Mouse (Mus musculus) skeletal muscle tissue, adult 2 months (tissue): ENCODE measurements at regions not wholly inside any gene's neighbourhood (a gene's known extent, or its start where the extent isn't known, plus 50 kb on each side); places are given as distances from the start of the nearest gene placed in this dataset.

ENCODE experiments used
- DNase-seq: peaks from one replicate; pipeline ENCODE4 v3.0.0-alpha.2; 2012; ENCODE audit warnings: low read depth, low spot score

DNA sequence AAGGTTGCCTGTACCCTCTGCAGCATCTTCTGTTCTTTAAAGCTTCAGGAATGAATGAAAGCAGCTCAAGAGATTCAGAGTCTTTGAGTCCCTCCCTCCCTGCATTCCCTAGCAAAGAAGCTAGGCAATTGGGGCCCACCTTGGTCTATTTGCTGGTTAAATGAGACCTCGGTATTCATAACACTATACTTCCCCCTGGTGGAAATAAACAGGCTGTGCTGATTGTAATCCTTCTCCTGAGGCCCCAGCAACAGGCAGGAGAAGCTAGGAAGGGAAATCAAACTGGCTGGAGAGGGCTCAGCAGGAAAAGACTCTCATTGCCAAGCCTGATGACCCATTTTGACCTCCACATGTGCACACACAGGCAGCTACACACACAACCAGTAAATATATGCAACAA lies 137.1 kb downstream of the Sh3bp4 start:
- DNase-seq, result no peak

DNA sequence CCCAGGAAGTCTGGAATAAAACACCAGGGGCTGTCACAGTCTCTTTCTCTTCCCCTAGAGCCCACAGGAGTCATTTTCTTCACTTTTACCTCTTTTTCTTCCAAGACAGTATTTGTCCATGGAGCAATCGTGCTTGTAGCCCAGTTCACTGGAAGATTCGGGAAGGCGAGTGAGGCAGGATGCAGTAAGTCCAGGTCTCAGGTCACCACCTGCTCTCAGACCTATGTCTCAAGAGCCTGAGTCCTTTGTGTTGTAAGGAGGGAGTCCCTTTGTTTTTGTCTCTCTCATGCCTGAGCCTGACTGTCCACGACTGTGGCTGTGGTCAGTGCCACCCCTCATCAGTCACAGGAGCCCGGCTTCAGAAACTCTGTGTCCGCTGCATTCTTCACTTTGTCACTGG lies 140.9 kb downstream of the Sh3bp4 start:
- no peak for DNase-seq

DNA sequence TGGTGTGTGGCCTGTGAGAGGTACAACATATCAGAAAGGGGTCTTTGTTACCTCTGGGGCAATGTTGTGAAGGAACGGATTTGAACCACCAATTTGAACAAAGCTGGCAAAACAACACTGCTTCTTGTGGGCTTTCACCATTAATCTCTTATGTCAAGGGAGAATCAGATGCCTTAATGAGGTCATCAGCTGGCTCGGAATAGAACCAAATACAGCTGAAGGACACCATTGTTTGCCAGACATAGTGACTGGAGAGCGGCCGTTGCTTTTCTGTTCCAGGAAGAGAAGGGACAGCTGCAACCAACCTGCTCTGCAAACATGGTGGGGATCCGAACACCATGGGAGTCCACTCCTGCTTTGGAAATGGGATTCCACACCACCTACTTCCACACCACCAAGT lies 158.2 kb downstream of the Sh3bp4 start:
- no peak for DNase-seq

DNA sequence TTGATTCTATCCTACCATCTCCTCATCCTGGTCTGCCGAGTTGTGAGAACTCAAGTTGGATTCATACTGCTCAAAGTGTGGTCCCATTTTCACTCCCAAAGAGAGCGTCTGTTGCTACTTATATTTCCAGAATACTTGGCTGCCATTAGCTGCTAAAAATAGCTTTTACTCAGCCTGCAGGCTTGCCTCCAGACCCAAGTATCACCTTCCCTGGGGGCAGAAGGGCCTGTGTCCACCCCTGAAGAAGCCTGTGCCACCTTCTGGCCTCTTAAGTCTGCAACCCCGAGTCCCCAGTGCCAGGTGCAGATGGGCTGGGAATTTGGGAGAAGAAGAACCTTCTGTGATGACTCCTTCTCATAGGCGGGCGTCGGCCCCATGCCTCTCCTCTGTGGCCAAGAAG lies 161.5 kb downstream of the Sh3bp4 start:
- peak; percentile 65 for DNase-seq

DNA sequence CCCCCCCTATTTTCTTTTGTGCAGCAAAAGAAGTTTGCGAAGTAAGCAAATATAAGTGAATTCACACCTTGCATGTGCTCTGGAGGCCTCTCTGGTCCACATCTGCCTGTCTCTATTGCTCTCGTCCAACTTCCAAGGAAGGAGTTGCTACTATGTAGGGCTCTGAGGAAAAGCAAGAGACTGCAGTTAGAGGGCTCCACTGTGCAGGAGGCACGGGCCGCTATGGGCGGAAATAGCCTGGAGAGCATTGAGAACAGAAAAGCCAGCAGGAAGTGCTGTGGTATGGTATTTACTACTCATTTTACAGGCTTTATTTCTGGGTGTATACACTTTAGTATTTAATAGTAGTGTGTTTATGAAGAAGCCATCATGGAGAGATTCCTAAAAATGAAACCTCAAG lies 162.2 kb downstream of the Sh3bp4 start:
- DNase-seq, result no peak

DNA sequence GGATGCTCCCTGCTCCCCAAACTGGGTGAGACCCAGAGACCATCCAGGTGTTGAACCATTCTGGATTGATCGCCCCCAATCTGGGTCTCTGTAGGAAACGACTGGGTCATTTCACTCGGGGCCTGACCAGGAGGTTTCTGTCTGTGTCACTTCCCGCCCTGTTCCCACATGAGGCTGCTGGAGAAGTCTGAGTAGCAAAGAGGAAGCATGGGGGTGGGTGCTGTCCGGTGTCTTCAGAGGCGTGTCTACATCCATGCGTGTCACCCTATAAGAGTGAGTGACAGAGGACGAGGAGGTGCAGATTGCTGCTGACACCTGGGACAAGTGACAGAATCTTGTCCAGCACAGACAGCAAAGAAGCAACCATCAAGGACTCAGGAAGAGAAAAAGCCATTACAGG lies 164.7 kb downstream of the Sh3bp4 start:
- no peak for DNase-seq

DNA sequence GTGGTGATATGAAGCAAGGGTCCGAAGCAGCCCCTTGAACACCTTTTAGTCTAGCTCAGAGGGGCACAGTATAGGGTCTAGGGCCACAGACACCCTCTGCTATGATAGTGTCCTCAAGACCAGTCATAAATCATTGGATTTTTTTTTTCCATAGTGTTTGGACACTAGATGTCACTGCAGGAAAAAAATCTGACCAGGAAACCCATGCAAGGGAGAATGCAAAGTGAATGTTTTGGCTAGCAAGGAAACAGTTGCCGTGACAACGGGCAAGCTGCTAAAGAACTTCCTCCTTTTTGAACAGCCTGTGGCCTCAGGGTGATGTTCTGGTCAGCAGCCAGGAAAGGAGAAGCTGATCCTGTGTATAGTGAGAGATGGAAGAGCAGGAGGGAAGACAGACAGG lies 165.1 kb downstream of the Sh3bp4 start:
- peak; percentile 54 for DNase-seq

DNA sequence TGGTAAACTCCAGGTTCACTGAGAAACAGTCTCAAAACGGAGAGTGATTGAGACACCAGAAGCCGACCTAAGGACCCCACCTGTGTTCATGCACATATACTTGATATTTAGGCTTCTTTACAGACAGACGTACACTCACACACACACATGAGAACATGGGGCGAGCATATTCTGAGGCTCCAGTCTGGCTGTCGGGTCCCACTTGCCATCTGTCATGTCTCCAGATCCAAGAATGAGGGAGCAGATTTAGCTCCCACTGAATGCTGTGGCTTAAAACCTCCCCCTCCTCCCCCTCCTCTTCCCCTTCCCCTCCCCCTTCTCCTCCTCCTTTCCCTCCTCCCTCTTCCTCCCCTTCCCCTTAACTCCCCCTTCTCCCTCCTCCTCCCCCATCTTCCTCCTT lies 167.5 kb downstream of the Sh3bp4 start:
- DNase-seq, result no peak

DNA sequence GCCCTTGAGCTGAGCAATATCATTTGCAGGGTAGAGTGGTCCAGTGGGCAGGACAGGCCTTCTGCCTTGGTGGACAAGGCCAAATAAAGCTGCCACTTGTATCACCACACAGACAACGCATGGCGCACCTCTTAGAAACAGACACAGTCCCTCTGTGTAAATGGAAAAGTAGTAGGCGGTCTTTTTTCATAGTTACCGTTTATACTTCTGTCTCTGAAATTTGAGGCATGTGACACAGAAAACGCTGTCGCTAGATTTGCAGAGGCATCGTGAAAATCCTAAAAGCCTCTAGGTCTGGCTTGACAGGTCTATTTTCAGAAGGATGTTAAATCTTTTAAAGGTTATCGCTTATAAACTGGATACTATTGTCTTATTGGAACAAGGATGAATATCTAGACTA lies 174.4 kb downstream of the Sh3bp4 start:
- no peak for DNase-seq

DNA sequence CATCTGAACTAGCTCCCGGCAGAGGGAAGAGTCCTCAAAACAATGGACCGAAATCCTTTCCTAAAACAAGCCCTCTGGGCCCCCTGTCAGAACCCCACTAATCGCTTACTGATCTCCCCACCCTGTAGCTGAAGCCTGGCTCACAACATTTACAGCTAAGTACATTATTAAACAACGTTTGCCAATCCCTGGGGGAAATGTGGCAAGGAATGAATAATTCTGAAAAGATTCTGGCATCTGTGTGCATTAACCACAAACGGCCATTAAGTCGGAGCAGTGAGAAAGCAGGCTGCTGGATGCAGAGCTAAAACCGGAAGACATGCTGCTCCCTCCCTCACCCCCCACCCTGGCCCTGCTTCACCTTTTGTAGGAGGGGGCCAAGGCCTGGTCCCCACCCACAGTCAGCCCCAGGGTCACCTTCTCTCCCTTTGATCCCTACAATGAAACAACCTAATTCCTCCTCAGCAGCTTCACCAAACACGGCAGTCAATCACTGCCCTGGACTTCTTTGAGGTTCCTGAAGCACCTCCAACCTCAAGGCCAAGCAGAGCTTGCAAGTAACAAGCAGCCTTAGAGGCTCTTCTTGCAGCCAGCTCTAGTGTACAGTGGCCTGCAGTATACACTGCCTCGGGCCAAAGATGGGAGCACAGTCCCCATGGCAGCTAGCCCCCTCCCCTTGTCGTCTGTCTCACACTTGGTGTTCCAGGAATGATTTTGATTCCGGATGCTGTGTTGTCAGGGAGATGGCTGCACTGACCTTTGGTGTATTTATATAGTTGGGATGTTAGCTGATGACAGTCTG lies 175.2 kb downstream of the Sh3bp4 start:
- no peak for DNase-seq

DNA sequence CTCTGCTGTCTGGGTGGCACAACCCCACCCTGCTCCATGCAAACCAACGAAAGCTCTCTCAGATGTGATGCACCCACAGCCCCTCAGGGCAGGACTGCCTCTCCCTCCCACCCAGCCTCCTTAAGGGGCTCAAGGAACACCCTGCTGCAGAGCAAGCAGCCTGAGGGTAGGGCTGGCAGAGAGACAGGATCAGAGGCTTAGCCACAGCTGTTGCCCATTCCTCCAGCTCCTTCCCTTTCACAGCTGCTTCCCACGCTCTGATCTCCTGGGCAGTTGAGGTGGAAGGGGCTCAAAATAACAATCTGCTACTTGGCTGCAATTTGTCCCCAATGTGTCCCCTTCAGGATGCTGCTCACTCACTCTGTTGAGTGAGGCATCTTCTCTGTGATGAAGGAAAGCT lies 181.5 kb downstream of the Sh3bp4 start:
- no peak for DNase-seq

DNA sequence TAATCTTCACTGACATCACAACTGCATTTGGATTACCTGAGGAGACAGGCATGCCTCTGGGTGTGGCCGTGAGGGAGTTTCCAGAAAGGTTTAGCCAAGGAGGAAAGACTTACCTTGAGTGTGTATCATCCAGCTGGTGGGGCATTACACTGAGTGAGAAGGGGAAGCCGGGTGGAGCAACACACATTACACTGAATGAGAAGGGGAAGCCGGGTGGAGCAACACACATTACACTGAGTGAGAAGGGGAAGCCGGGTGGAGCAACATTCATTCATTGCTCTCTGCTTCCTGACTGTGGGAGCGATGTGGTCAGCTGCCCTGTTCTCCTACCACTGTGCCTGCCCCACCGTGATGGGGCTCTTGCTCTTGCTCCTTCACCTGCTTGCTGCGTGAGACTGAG lies 182.3 kb downstream of the Sh3bp4 start:
- no peak for DNase-seq

DNA sequence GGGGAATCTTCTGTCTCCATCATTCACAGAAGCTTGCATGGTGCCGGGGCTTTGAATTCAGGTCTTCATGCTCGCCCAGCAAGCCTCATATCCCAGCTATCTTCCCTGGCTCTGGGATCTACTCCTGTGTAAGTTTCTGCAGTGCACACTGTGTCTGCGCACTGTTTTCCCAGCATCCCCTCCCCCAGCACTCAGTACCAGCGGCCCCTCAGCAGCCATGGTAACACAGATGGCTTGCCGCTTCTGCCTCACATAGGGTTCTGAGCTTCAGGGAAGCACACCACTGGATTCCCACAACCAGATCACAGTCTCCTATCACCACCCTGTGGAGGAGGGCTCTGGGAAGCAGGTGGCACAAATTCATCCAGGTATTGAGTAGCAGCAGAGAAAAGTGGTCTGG lies 187.7 kb downstream of the Sh3bp4 start:
- no peak for DNase-seq

DNA sequence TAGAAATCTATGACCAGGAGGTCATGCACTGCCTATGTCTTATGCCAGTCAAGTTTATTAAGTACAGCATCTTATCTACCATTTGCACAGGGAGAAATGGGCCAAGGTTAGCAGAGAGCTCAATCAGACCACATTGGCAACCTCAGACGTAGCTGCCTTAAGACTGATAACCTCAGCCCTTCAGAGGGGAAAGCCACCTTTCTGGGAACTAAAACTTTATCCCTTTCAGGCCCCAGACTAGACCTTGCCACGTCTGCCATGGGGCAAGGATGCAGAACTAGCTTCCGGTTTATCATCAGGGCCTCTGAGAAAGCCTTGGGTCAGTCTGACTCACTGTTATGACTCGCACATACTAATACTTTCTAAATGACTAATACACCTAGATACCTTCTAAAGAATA lies 188.8 kb upstream of the Agap1 start:
- DNase-seq, result no peak

DNA sequence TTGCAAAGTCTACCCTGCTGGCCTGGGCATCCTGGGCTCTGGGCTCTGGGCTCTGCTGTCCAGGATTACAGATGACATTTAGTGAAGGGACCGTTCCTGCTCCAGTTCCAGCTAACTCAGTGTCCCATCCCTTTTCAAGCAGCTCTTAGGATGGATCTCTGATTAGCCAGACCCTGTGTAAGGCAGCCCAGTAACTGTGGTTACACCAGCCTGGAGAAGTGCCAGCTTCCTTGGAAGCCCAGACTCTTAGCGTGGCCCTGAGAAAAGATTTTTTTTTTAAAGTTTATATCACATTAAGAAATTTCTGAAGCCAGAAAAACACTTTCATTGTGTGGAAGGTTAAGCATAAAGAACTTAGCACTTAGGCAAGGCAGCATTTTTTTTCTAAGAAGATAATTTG lies 185.8 kb upstream of the Agap1 start:
- no peak for DNase-seq

DNA sequence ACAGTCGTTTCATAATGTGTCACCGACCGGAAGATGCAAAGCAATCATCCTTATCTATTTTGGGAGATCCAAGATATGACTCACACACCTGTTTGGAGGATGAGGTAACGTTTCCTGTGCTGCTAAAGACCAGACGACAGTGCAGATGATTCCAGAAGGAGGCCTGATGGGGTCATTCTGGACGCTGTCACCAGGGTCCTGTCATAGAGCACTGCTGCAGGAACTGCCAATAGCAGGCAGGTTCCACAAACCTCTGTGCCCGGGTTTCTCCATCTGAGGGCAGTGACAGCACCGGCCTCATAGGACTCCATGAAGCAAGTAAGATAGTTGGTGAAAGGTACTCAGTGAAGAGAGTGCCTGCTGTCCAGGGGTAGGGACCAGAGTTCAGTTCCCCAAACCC lies 182.9 kb upstream of the Agap1 start:
- no peak for DNase-seq

DNA sequence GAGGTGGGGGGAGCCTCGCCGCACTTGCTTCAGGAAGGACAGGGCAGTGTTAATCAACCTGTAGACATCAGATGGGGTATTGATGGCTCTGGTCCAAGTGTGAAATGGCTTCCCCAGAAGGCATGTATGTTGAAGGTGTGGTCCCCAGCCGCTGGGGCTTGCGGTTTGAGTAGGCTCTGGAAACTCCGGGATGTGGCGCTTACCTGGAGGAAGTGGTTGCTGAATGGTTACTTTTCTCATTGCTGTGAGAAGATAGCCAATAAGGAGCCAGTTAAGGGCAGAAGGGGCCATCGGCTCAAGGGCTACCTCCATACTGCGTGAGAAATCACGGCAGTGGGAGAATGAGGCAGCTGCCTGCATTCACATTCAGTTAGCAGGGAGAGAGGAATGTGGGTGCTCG lies 181.6 kb upstream of the Agap1 start:
- no peak for DNase-seq

DNA sequence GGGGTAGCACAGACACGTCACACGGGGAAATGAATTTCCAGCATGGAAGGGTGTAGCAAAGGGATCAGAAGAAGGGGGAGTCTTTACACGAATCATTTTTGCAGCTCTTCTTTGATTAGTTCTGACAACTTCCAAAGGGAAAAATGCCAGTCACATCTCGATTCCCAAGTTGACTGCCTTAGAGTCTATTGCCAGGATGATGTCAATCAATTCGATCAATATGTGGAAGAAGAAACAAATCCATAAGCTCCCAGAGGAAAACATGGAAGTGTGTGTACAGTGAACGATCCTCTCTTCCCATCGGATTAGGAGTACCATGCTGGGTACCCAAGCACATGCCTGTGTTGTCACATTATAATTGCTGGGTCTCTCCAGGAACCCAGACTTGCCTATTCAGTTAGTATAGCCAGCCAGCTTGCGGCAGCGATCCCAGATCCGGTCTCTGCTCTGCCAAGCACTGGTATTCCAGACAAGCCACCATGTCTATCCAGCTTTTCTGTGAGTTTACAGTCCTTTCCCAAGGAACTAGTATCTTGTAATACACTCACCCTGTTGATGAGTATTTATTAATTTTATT lies 180.7 kb upstream of the Agap1 start:
- DNase-seq, result no peak

DNA sequence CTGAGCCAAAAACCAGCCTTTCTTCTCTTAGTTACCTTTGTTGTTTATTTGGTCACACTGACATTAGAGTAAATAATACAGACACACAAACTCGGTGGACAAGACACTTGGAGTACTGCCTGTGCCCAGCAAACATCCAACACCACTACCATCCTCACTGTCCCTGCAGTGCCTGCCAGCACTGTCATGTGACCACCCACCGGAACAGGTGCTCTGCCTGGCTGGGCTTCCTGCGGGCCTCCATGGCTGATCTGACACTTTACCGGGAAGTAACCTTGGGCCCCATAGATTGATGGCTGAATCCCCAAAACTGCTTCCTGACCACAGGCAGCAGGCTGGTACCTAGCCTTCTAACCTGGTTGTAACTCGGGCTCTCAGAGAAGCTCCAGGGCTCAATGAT lies 175.2 kb upstream of the Agap1 start:
- DNase-seq, result no peak

DNA sequence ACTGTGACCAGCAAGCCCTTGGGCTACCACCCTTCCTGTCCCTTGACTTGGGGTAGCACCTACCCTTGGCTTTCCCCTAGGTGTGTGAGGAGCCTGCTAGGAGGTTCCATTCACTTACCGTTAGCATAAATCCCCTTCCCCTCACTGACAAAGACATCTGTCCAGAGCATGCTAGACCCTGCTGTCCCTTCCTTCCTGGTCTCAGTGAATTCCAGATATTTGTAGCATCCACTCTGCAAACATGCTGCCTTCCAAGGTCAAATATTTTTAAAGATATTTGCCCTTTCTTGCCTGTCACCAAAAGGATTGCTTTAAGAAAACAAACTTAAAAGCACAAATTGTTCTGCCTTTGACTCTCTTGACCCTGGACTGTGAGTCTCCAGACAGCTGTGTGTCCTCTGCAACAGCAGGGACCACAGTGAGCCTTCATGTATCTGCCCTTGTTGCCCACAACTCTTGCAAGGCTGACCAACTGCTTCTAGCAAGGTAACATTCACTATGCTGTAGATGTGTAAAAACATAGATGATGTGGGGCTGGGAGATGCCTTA lies 173.4 kb upstream of the Agap1 start:
- DNase-seq, result no peak

DNA sequence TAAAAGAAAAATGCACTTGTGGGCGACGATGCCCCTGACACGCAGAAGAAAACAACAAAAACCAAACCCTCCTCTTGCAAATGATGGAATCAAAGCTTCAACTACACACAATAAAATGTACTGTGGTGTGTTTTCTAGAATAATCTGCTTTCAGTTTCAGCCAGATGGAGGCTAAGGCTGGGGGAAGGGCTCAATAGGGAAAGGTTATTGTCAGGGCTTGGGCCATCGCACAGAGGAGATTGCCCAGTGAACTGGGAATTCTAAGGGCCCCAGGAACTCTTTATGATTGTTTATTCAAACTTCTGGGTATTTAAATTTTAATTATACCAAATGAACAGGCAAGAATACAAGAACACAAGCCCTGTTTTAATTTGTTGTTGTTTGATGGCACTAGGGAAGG lies 169.6 kb upstream of the Agap1 start:
- no peak for DNase-seq

DNA sequence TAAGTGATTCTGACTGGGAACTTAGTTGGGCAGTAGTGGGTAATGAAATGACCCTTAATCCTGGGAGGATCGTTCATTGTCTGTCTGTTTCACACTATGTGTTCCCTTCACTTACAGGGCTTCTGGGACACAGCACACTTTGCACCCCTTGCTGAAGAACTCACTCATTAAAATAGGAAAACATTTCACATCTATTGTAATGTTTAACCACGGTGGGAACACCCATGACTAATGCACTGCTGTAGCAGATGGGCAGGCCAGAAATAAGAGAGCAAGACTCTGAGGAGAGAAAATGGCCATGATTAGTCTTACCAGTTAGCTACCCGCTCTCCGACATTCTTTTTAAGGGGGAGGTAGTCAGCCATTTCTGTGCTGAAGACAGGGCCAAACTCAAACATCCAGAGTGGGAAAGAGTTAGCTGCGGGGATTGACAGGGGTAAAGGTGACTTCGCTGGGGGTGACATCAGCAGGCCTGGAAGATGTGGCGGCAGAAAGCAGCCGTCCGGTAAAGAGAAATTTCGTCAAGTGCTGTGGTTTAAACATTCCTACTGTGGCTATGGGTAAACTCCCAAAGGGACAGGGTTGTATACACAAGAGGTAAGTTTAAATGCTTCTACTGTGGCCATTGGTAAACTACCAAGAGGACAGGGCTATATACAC lies 167.3 kb upstream of the Agap1 start:
- no peak for DNase-seq

DNA sequence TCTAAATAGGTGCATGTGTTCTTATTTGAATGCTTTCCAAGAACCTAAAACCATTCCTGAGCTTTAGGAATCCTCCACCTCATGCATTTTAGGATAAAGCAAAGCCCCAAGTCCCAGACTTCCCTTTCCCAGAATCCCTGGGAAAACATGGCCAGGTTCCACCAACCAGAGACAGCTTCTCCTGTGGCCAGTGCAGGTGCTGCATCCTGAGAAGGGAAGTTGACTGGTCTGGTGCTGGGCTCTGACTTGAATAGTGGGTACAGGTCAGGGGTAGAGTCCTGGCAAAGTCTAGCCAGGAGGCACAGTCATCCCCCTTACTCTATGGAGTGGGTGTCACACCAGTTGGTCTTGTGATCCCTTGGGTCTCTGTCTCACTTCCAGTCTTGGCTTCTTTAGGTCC lies 166.6 kb upstream of the Agap1 start:
- DNase-seq, result no peak
